Mouse (Mus musculus) cortical plate, adult 2 months (tissue): ENCODE results near the gene Asb16.

ENCODE experiments used
- CTCF ChIP-seq: fragments of 200-500 bp; IDR thresholded peaks from 2 replicates; pipeline ENCODE4 v1.5.1; 2011; ENCODE audit warnings: mild to moderate bottlenecking, control low read depth, low read length; ENCODE audit not compliant: insufficient read depth; ENCODE audit errors: extremely low read depth
- POLR2A ChIP-seq: fragments of 200-500 bp; IDR thresholded peaks from 2 replicates; pipeline ENCODE4 v1.6.1; 2011; ENCODE audit warnings: mild to moderate bottlenecking, low read length, control low read depth; ENCODE audit not compliant: insufficient read depth; ENCODE audit errors: extremely low read depth

- TF ChIP-seq CTCF (no peak), POLR2A (no peak)
Observed at GRCm38 (mm10) chr11:102246273-102246635, 22.3 kb upstream of the Asb16 start.
